Mouse (Mus musculus) midbrain, embryonic 10.5 days (tissue): ENCODE data around the gene Tmem263. TPM values are rescaled to one million over a fixed set of nuclear protein-coding genes. Genes with fewer than 3 reads are reported as not detected.

Experiments used
- DNase-seq: peaks from one replicate; pipeline ENCODE4 v3.0.0-alpha.2; 2017; ENCODE audit warnings: low spot score
- H3K27ac ChIP-seq: fragments of 300-500 bp; sonication (generic); replicated peaks from 2 replicates; pipeline ENCODE4 v1.5.1; 2016; ENCODE audit warnings: mild to moderate bottlenecking
- H3K27me3 ChIP-seq: fragments of 300-500 bp; sonication (generic); 2 replicates; pipeline ENCODE4 v1.6.1; 2016; ENCODE audit warnings: low read depth, mild to moderate bottlenecking; ENCODE audit not compliant: poor library complexity, severe bottlenecking
- H3K36me3 ChIP-seq: fragments of 300-500 bp; sonication (generic); 2 replicates; pipeline ENCODE4 v1.6.1; 2016; ENCODE audit warnings: mild to moderate bottlenecking, moderate library complexity
- H3K4me1 ChIP-seq: fragments of 300-500 bp; sonication (generic); 2 replicates; pipeline ENCODE4 v1.6.1; 2016
- H3K4me3 ChIP-seq: fragments of 300-500 bp; sonication (generic); 2 replicates; pipeline ENCODE4 v1.5.1; 2016; ENCODE audit warnings: mild to moderate bottlenecking, moderate library complexity
- H3K9me3 ChIP-seq: fragments of 300-500 bp; sonication (generic); replicated peaks from 2 replicates; pipeline ENCODE4 v1.6.1; 2016; ENCODE audit warnings: mild to moderate bottlenecking
- WGBS: fragments of 180-500 bp; shearing (Covaris S2); methylation state at CpG from one replicate; pipeline ENCODE4 v1.1.7; 2016; 5-methylcytosine and 5-hydroxymethylcytosine counted together
- polyA plus RNA-seq: library from polyadenylated mRNA; unstranded; fragments of >200 nt; fragmentation: Nextera tagmentation; extraction: Ambion mirVana; gene quantifications from 2 replicates; pipeline ENCODE4 v1.2.1, GENCODE M21; 2016

Tmem263 gene
- polyA plus RNA-seq, 1 experiment from 2014 or later, result 54.6 TPM

GRCm38 (mm10) chr10:85149226-85149625 is 46.8 kb downstream of the Tmem263 start:
- Histone ChIP-seq H3K4me3 (no peak overlapping the region), H3K27me3 (no peaks in the 10 kb centered on the region), H3K9me3 (no peaks in the 10 kb centered on the region), H3K36me3 (peaks cover 51% of the 10 kb centered on the region), H3K27ac (no peak overlapping the region), H3K4me1 (no peaks in the 10 kb centered on the region)
- no peak for DNase-seq
- WGBS, result 92% methylated on average over 5 of the region's 5 CpGs

DNA sequence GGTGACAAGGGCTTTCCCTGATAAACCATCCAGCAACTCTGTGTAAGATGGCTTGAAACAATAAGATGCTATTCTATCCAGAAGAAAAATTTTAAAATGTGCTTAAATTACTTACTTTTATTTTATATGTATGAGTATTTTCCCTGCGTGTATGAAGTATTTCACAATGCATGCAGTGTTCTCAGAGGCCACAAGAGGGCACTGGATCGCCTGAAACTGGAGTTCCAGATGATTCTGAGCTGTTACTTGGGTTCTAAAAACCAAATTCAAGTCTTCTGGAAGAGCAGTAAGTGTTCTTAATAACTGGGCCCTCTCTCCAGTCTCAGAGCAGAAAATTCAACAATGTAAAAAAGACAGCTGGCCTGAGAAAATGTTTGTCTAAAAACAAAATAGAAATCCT is 51.8 kb downstream of the Tmem263 start:
- H3K27ac ChIP-seq, result no peak overlapping the region
- no peaks in the 10 kb centered on the region for H3K4me1 ChIP-seq
- peaks cover 16% of the 10 kb centered on the region for H3K36me3 ChIP-seq
- H3K27me3 ChIP-seq, result no peaks in the 10 kb centered on the region
- 15% methylated on average over 2 of the region's 2 CpGs for WGBS
- no peaks in the 10 kb centered on the region for H3K9me3 ChIP-seq
- DNase-seq, result peak; percentile 35
- no peak overlapping the region for H3K4me3 ChIP-seq

DNA sequence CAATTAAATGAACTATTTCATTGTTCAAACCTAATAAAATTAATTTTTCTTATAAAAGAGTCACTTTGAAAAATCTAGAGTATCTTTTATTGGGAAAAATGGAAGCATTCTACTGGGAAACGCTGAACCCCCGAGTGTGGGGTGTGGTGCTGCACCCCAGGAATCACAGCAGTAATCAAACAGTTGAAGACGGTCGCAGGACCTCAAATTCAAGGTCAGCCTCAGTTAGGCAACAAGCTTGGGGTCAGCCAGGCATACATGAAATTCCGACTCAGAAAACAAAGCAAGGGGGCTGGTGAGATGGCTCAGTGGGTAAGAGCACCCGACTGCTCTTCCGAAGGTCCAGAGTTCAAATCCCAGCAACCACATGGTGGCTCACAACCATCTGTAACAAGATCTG is 55.0 kb downstream of the Tmem263 start:
- Histone ChIP-seq H3K4me3 (no peak overlapping the region), H3K27ac (no peak overlapping the region), H3K4me1 (peaks cover 10% of the 10 kb centered on the region), H3K27me3 (no peaks in the 10 kb centered on the region), H3K9me3 (no peaks in the 10 kb centered on the region), H3K36me3 (0 out of 2 replicates have a peak, but pooled peaks cover 3% of the 10 kb centered on the region)
- no peak for DNase-seq
- WGBS, result 90% methylated on average over 7 of the region's 7 CpGs

GRCm38 (mm10) chr10:85159989-85160619 is 57.7 kb downstream of the Tmem263 start:
- WGBS, result 96% methylated on average over 1 of the region's 1 CpGs
- no peaks in the 10 kb centered on the region for H3K27me3 ChIP-seq
- H3K36me3 ChIP-seq, result no peaks in the 10 kb centered on the region
- H3K9me3 ChIP-seq, result no peaks in the 10 kb centered on the region
- peaks cover 10% of the 10 kb centered on the region for H3K4me1 ChIP-seq
- no peak overlapping the region for H3K27ac ChIP-seq
- no peak for DNase-seq
- no peak overlapping the region for H3K4me3 ChIP-seq

DNA sequence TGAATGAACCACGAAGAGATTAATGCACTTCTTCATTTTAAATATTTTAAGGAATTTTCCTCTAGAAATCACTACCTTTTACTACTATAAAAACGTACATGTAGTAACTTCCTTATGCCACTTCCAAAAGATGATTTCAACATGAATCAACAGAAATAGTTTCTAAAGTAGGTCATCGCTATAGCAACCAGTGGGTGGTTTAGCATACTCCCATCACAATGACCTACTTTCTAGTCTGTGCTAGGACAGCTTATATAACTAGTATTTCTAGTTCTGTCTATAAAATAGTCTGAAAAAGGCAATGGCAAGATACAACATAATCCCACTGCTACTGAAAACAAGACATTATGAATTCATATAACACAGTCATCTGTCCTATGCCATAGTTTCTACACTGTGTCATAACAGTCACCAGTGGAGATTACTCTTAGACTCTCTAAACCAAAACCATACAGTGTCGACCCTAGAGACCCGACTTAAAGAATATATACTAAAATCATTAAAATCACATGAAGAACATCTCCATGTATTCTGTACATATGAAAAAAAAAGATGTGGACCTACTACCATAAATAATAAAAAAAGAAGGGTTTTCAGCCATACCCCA is 59.4 kb downstream of the Tmem263 start:
- H3K27ac ChIP-seq, result no peak overlapping the region
- no peak overlapping the region for H3K4me3 ChIP-seq
- no peak for DNase-seq
- no peaks in the 10 kb centered on the region for H3K9me3 ChIP-seq
- peaks cover 10% of the 10 kb centered on the region for H3K4me1 ChIP-seq
- H3K36me3 ChIP-seq, result no peaks in the 10 kb centered on the region
- WGBS, result 88% methylated on average over 5 of the region's 5 CpGs
- H3K27me3 ChIP-seq, result no peaks in the 10 kb centered on the region

DNA sequence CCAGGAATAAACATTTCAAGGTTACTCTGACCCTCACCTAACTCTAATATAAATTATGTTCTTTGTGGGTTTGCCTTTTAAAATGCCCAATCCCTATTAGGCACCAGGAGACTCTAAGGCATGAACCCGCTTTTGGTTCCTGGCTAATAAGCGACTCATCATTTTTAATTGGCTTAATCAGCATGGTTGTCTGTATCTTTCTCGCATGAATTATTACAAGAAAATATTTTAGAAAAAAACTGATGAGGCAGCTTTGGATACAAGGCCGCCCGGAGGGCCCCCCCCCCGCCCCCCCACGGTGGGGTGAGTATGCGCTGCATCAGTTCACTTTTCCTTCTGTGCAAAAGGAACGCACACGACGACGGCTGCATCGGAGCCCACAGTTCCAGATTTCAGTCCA is 62.4 kb downstream of the Tmem263 start:
- H3K36me3 ChIP-seq, result no peaks in the 10 kb centered on the region
- H3K4me3 ChIP-seq, result no peak overlapping the region
- H3K27ac ChIP-seq, result no peak overlapping the region
- H3K27me3 ChIP-seq, result no peaks in the 10 kb centered on the region
- DNase-seq, result no peak
- H3K9me3 ChIP-seq, result no peaks in the 10 kb centered on the region
- 96% methylated on average over 13 of the region's 13 CpGs for WGBS
- peaks cover 10% of the 10 kb centered on the region for H3K4me1 ChIP-seq

- Histone ChIP-seq H3K9me3 (no peaks in the 10 kb centered on the region), H3K4me1 (peaks cover 10% of the 10 kb centered on the region), H3K27ac (no peak overlapping the region), H3K4me3 (no peak overlapping the region), H3K36me3 (0 out of 2 replicates have a peak, but pooled peaks cover 2% of the 10 kb centered on the region), H3K27me3 (no peaks in the 10 kb centered on the region)
- 79% methylated on average over 5 of the region's 5 CpGs for WGBS
- no peak for DNase-seq
Measured at GRCm38 (mm10) chr10:85165306-85165705, 62.9 kb downstream of the Tmem263 start.

Other genes with a start within 250 kb of the Tmem263 start
- gene Ric8b, start 185.0 kb upstream of the Tmem263 start, polyA plus RNA-seq, result 28.7 and 30.3 TPM in 2 replicates
- gene Fhl4, start 132 bp upstream of the Tmem263 start, polyA plus RNA-seq, result 1.2 and 1.6 TPM in 2 replicates
- 24.8 and 30.6 TPM in 2 replicates for gene Mterf2, start 25.4 kb downstream of the Tmem263 start, polyA plus RNA-seq
- gene Cry1, start 82.4 kb downstream of the Tmem263 start, polyA plus RNA-seq, result 33.5 and 35.9 TPM in 2 replicates